Mouse (Mus musculus) liver, embryonic 14.5 days (tissue): ENCODE data around the gene Olfr102.

Experiments used
- CTCF ChIP-seq: IDR thresholded peaks from 2 replicates; pipeline ENCODE4 v1.5.1; 2016; ENCODE audit warnings: antibody characterized with exemption, low read depth, control low read depth
- EP300 ChIP-seq: IDR thresholded peaks from 2 replicates; pipeline ENCODE4 v1.6.1; 2016; ENCODE audit warnings: antibody characterized with exemption, low read depth

DNA sequence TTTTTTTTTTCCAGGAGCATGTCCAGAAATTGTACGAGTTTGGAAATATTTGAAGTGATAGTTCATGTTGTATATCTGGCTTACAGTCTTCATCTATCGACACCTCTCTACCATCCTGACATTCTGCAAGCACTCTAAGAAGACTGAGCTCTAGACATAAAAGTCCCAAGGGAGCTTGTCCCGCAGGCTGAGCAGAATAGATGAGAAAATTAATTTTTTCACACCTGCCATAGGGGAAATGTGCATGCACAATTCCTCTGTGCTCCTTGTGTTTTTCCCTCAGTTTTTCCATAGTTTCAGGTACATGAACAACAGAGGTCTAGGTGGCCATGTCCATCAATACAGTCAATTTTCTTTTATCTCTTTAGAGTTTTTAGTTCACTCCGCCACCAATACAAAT, 12.6 kb downstream of the Olfr102 start, which contains the start of gene Olfr101:
- TF ChIP-seq EP300 (no peak), CTCF (no peak)
